Mouse (Mus musculus) testis, postnatal 14 days (tissue): Measurements from ENCODE around the gene Mafb.

Experiments used
- DNase-seq: peaks from one replicate; pipeline ENCODE4 v3.0.0; 2021; ENCODE audit warnings: low spot score

The Mafb gene

GRCm38 (mm10) chr2:160325105-160325644, 41.7 kb downstream of the Mafb start:
- no peak for DNase-seq

GRCm38 (mm10) chr2:160321829-160322228, 45.0 kb downstream of the Mafb start:
- DNase-seq = no peak

GRCm38 (mm10) chr2:160318255-160318654, 48.6 kb downstream of the Mafb start:
- no peak for DNase-seq
